Mouse (Mus musculus): ENCODE data around the gene Sirt1.

DNA sequence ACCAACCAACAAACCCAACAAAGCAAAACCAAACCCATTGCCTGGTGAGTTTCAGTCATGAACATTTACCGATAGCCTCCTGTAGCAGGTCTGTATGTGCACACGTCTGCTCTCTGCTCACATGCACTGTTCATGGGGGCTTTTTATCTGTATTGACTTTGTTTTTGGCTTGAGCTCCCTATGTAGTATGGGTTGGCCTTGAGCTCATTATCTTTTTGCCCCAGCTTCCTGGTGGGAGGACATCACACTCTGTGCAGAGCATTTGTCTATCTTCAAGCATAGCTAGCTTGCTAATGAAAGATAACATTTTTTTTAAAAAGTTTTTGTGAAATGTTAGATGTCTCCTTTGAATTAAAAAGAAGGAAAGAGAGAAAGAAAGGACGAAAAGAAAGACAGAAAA lies 104.5 kb downstream of the Sirt1 start:
- TF ChIP-seq CTCF (IDR thresholded peaks at IDR 0.05; ENCODE audit: low read depth, low read length) (no peak), POLR2A (IDR thresholded peaks at IDR 0.05; ENCODE audit: insufficient read depth, low read length) (no peak)
